Mouse (Mus musculus) hindbrain, embryonic 10.5 days (tissue): ENCODE measurements around the gene Obox5. TPM values are rescaled to one million over a fixed set of nuclear protein-coding genes. Genes with fewer than 3 reads are reported as not detected.
"Not testable (repeated sequence)": the region's sequence is repeated elsewhere in the genome, so short reads cannot be mapped to it uniquely, and the experiment has no call there.

Experiments
- DNase-seq: peaks from one replicate; pipeline ENCODE4 v3.0.0-alpha.2; 2017; ENCODE audit warnings: low spot score
- H3K27ac ChIP-seq: fragments of 300-500 bp; sonication (generic); 2 replicates; pipeline ENCODE4 v1.5.1; 2016; ENCODE audit warnings: mild to moderate bottlenecking, moderate library complexity
- H3K27me3 ChIP-seq: fragments of 300-500 bp; sonication (generic); 2 replicates; pipeline ENCODE4 v1.6.1; 2016; ENCODE audit warnings: mild to moderate bottlenecking; ENCODE audit not compliant: poor library complexity, insufficient read depth, severe bottlenecking
- H3K36me3 ChIP-seq: fragments of 300-500 bp; sonication (generic); 2 replicates; pipeline ENCODE4 v1.6.1; 2016; ENCODE audit warnings: mild to moderate bottlenecking, moderate library complexity
- H3K4me1 ChIP-seq: fragments of 300-500 bp; sonication (generic); replicated peaks from 2 replicates; pipeline ENCODE4 v1.6.1; 2016; ENCODE audit warnings: mild to moderate bottlenecking
- H3K4me3 ChIP-seq: fragments of 300-500 bp; sonication (generic); 2 replicates; pipeline ENCODE4 v1.5.1; 2016; ENCODE audit warnings: mild to moderate bottlenecking, moderate library complexity
- H3K9me3 ChIP-seq: fragments of 300-500 bp; sonication (generic); 2 replicates; pipeline ENCODE4 v1.6.1; 2016; ENCODE audit warnings: mild to moderate bottlenecking, moderate library complexity
- WGBS: fragments of 180-500 bp; shearing (Covaris S2); methylation state at CpG from one replicate; pipeline ENCODE4 v1.1.7; 2016; 5-methylcytosine and 5-hydroxymethylcytosine counted together
- polyA plus RNA-seq: library from polyadenylated mRNA; unstranded; fragments of >200 nt; fragmentation: Nextera tagmentation; extraction: Ambion mirVana; gene quantifications from 2 replicates; pipeline ENCODE4 v1.2.1, GENCODE M21; 2016

The Obox5 gene
- polyA plus RNA-seq, result not detected in 2 replicates

- peaks cover 65% of the 10 kb centered on the region for H3K9me3 ChIP-seq
- not testable (repeated sequence) for H3K27ac ChIP-seq, H3K4me1 ChIP-seq, H3K27me3 ChIP-seq, H3K36me3 ChIP-seq, H3K4me3 ChIP-seq, DNase-seq
- WGBS, result 72% methylated on average over 2 of the region's 2 CpGs
Measured at GRCm38 (mm10) chr7:15749831-15750230, at the start of gene Obox5. Gene Obox5, plus strand, starts transcription at chr7:15750131.

GRCm38 (mm10) chr7:15749296-15749695, 635 bp upstream of the Obox5 start:
- not testable (repeated sequence) for H3K36me3 ChIP-seq, H3K27ac ChIP-seq, H3K27me3 ChIP-seq, H3K4me1 ChIP-seq, H3K4me3 ChIP-seq, DNase-seq
- 63% methylated on average over 5 of the region's 5 CpGs for WGBS
- H3K9me3 ChIP-seq, result peaks cover 66% of the 10 kb centered on the region

Other genes starting within 250 kb of the Obox5 start
- not detected in 2 replicates for gene Obox3, start 110.2 kb upstream of the Obox5 start, polyA plus RNA-seq
- gene Obox6, start 89.5 kb downstream of the Obox5 start, polyA plus RNA-seq, result not detected in 2 replicates
- not detected in 2 replicates for gene Crx, start 129.8 kb downstream of the Obox5 start, polyA plus RNA-seq
- gene Crxos, start 132.5 kb downstream of the Obox5 start, polyA plus RNA-seq, result not detected in 2 replicates
- 902 and 1,086 TPM in 2 replicates for gene Selenow, start 172.3 kb downstream of the Obox5 start, polyA plus RNA-seq
- 170 and 182 TPM in 2 replicates for gene Nop53, start 195.9 kb downstream of the Obox5 start, polyA plus RNA-seq
- 12.1 and 12.5 TPM in 2 replicates for gene Ehd2, start 217.4 kb downstream of the Obox5 start, polyA plus RNA-seq